Mouse (Mus musculus) layer of hippocampus, adult 18-20 months (tissue): ENCODE results near the gene Nqo1. TPM values are rescaled to one million over a fixed set of nuclear protein-coding genes. Genes with fewer than 3 reads are reported as not detected.

ENCODE experiments used
- total RNA-seq, 2 experiments: library from RNA; stranded (reverse); gene quantifications; 2 replicates each; pipeline ENCODE4 v1.2.3; 2021

The Nqo1 gene
- total RNA-seq, 2 experiments from 2014 or later: 5.1 to 5.9 TPM

Other genes starting within 250 kb of the Nqo1 start
- 10 to 100 TPM; 48.1 to 57.3 TPM for gene Nfat5, start 109.7 kb downstream of the Nqo1 start, total RNA-seq
- 10 to 100 TPM; 40.7 to 44.1 TPM for gene Nob1, start 21.8 kb upstream of the Nqo1 start, total RNA-seq
- gene Wwp2, start 33.2 kb upstream of the Nqo1 start, total RNA-seq: 10 to 100 TPM; 34.2 to 35.5 TPM
- gene Psmd7, start 185.3 kb upstream of the Nqo1 start, total RNA-seq: 100 to 1,000 TPM; 108 to 113 TPM